Mouse (Mus musculus) intestine, postnatal 0 days (tissue): ENCODE measurements at regions not wholly inside any gene's neighbourhood (a gene's known extent, or its start where the extent isn't known, plus 50 kb on each side); places are given as distances from the start of the nearest gene placed in this dataset.
A peak's percentile ranks its signal among the peaks of the same experiment; 100 is the strongest.

ENCODE experiments used
- ATAC-seq: fragments of 200-750 bp; cut with Nextera tagmentation; 2 replicates; pipeline ENCODE4 v1.8.0; 2017; ENCODE audit warnings: mild to moderate bottlenecking, moderate TSS enrichment, moderate library complexity
- H3K27ac ChIP-seq: fragments of 300-500 bp; sonication (generic); 2 replicates; pipeline ENCODE4 v1.5.1; 2014; ENCODE audit warnings: mild to moderate bottlenecking, low read depth, low read length, moderate library complexity
- H3K27me3 ChIP-seq: fragments of 300-500 bp; sonication (generic); replicated peaks from 2 replicates; pipeline ENCODE4 v1.6.1; 2014; ENCODE audit warnings: low read length, mixed read lengths; ENCODE audit not compliant: control insufficient read depth, insufficient read depth
- H3K36me3 ChIP-seq: fragments of 300-500 bp; sonication (generic); 2 replicates; pipeline ENCODE4 v1.6.1; 2014; ENCODE audit warnings: mild to moderate bottlenecking, moderate library complexity; ENCODE audit not compliant: control insufficient read depth, insufficient read depth
- H3K4me1 ChIP-seq: fragments of 300-500 bp; sonication (generic); replicated peaks from 2 replicates; pipeline ENCODE4 v1.6.1; 2014; ENCODE audit warnings: antibody characterized with exemption, low read length, mixed read lengths; ENCODE audit not compliant: control insufficient read depth, insufficient read depth
- H3K4me2 ChIP-seq: fragments of 300-500 bp; sonication (generic); replicated peaks from 2 replicates; pipeline ENCODE4 v1.6.1; 2014; ENCODE audit warnings: low read depth, mild to moderate bottlenecking, moderate library complexity
- H3K4me3 ChIP-seq: fragments of 300-500 bp; sonication (generic); 2 replicates; pipeline ENCODE4 v1.5.1; 2014; ENCODE audit warnings: low read depth, low read length
- H3K9ac ChIP-seq: fragments of 300-500 bp; sonication (generic); 2 replicates; pipeline ENCODE4 v1.6.1; 2014; ENCODE audit warnings: mild to moderate bottlenecking, low read depth, low read length
- H3K9me3 ChIP-seq: fragments of 300-500 bp; sonication (generic); 2 replicates; pipeline ENCODE4 v1.6.1; 2016; ENCODE audit warnings: mixed run types; ENCODE audit not compliant: control insufficient read depth
- CTCF ChIP-seq: sonication (generic); IDR thresholded peaks from 2 replicates; pipeline ENCODE4 v1.5.1; 2016; ENCODE audit warnings: low read depth, mild to moderate bottlenecking, control low read depth, antibody characterized with exemption, moderate library complexity
- WGBS: fragments of 180-500 bp; shearing (Covaris S2); extraction: QIAGEN DNeasy Blood & Tissue Kit; methylation state at CpG from one replicate; pipeline ENCODE4 v1.1.7; 2014; 5-methylcytosine and 5-hydroxymethylcytosine counted together

GRCm38 (mm10) chr16:86475145-86475544 is 573.5 kb upstream of the Adamts5 start:
- no peak for ATAC-seq
- H3K36me3 ChIP-seq = no peaks in the 10 kb centered on the region
- no peaks in the 10 kb centered on the region for H3K4me1 ChIP-seq
- H3K4me3 ChIP-seq = no peak overlapping the region
- H3K27me3 ChIP-seq = no peaks in the 10 kb centered on the region
- no peak overlapping the region for H3K4me2 ChIP-seq
- H3K9ac ChIP-seq = no peak overlapping the region
- no peak overlapping the region for H3K27ac ChIP-seq
- H3K9me3 ChIP-seq = no peaks in the 10 kb centered on the region
- TF ChIP-seq CTCF = peak; percentile 25; the same call in 1 of the 2 replicates
- WGBS = 54% methylated on average over 1 of the region's 1 CpGs

- TF ChIP-seq CTCF = no peak
- Histone ChIP-seq H3K9me3 (no peaks in the 10 kb centered on the region), H3K4me3 (no peak overlapping the region), H3K4me1 (no peaks in the 10 kb centered on the region), H3K4me2 (no peak overlapping the region), H3K9ac (no peak overlapping the region), H3K27ac (no peak overlapping the region), H3K27me3 (no peaks in the 10 kb centered on the region), H3K36me3 (no peaks in the 10 kb centered on the region)
- WGBS = 65% methylated on average over 4 of the region's 4 CpGs
- ATAC-seq = no peak
Observed at GRCm38 (mm10) chr16:86473059-86473740, 571.6 kb upstream of the Adamts5 start.

- no peak overlapping the region for H3K4me3 ChIP-seq
- no peaks in the 10 kb centered on the region for H3K9me3 ChIP-seq
- H3K27me3 ChIP-seq = no peaks in the 10 kb centered on the region
- no peaks in the 10 kb centered on the region for H3K36me3 ChIP-seq
- WGBS = 80% methylated on average over 9 of the region's 9 CpGs
- no peak overlapping the region for H3K9ac ChIP-seq
- no peaks in the 10 kb centered on the region for H3K4me1 ChIP-seq
- ATAC-seq = no peak
- no peak overlapping the region for H3K27ac ChIP-seq
- H3K4me2 ChIP-seq = no peak overlapping the region
- no peak for TF ChIP-seq CTCF
Observed at GRCm38 (mm10) chr16:86461073-86461472, 559.4 kb upstream of the Adamts5 start.

GRCm38 (mm10) chr16:86456649-86457048 is 555.0 kb upstream of the Adamts5 start:
- ATAC-seq = no peak
- H3K4me2 ChIP-seq = no peak overlapping the region
- WGBS = 77% methylated on average over 3 of the region's 3 CpGs

GRCm38 (mm10) chr16:86454810-86455209 is 553.2 kb upstream of the Adamts5 start:
- Histone ChIP-seq H3K4me1 (no peaks in the 10 kb centered on the region), H3K4me3 (no peak overlapping the region), H3K36me3 (no peaks in the 10 kb centered on the region), H3K9ac (no peak overlapping the region), H3K27ac (no peak overlapping the region), H3K27me3 (no peaks in the 10 kb centered on the region), H3K4me2 (no peak overlapping the region), H3K9me3 (no peaks in the 10 kb centered on the region)
- ATAC-seq = no peak
- TF ChIP-seq CTCF = no peak
- 60% methylated on average over 3 of the region's 3 CpGs for WGBS

More at GRCm38 (mm10) chr16:86456649-86457048, 555.0 kb upstream of the Adamts5 start:
- no peaks in the 10 kb centered on the region for H3K36me3 ChIP-seq
- H3K9ac ChIP-seq = no peak overlapping the region
- no peak overlapping the region for H3K27ac ChIP-seq
- H3K4me3 ChIP-seq = no peak overlapping the region
- no peaks in the 10 kb centered on the region for H3K4me1 ChIP-seq
- TF ChIP-seq CTCF = no peak
- no peaks in the 10 kb centered on the region for H3K27me3 ChIP-seq
- H3K9me3 ChIP-seq = no peaks in the 10 kb centered on the region

- Histone ChIP-seq H3K36me3 (no peaks in the 10 kb centered on the region), H3K27me3 (no peaks in the 10 kb centered on the region), H3K4me2 (no peak overlapping the region), H3K9ac (no peak overlapping the region), H3K27ac (no peak overlapping the region), H3K9me3 (no peaks in the 10 kb centered on the region), H3K4me1 (no peaks in the 10 kb centered on the region), H3K4me3 (no peak overlapping the region)
- no peak for ATAC-seq
- no peak for TF ChIP-seq CTCF
Observed at GRCm38 (mm10) chr16:86454031-86454430, 552.4 kb upstream of the Adamts5 start.
